Mouse (Mus musculus): Measurements from ENCODE around the gene Atxn1. TPM values are rescaled to one million over a fixed set of nuclear protein-coding genes. Genes with fewer than 3 reads are reported as not detected.
A peak's percentile ranks its signal among the peaks of the same experiment; 100 is the strongest.

The Atxn1 gene
- total and polyA plus RNA-seq, 3 experiments = 8.0 to 13.1 (median 9.7) TPM

GRCm38 (mm10) chr13:45874196-45874595, 90.6 kb downstream of the Atxn1 start:
- dilution Hi-C loops (cut with MboI; ENCODE audit: extremely low pct_ligation_motif_present, extremely low pct_unique_long_range_greater_than_20kb, low sequenced_read_pairs) (no loop called here), in situ Hi-C loops (cut with MboI; ENCODE audit: low pct_ligation_motif_present, low pct_unique_long_range_greater_than_20kb, low sequenced_read_pairs) (no loop called here)
- Histone ChIP-seq H3K36me3 (replicated peaks in 1 of 2; ENCODE audit: control insufficient read depth in 1 of 2, insufficient read depth in 1 of 2, low read length in 1 of 2) (peaks cover 13 to 51% of the 10 kb centered on the region in 2 experiments), H3K27ac (ENCODE audit: insufficient read depth, low read depth) (no peak overlapping the region), H3K9me3 (replicated peaks; ENCODE audit: low read length) (no peaks in the 10 kb centered on the region), H3K4me3 (replicated peaks in 1 of 3; ENCODE audit: low read depth in 2 of 3, low read length in 2 of 3, poor library complexity in 1 of 3) (no peak overlapping the region), H3K4me1 (ENCODE audit: control insufficient read depth in 1 of 2, insufficient read depth in 2 of 2) (peaks cover 36 to 86% of the 10 kb centered on the region in 2 experiments), H3K27me3 (replicated peaks) (no peaks in the 10 kb centered on the region), H3K79me2 (replicated peaks; ENCODE audit: control insufficient read depth, extremely low read depth, insufficient read depth, poor library complexity, severe bottlenecking) (peaks cover 60% of the 10 kb centered on the region), H3K9ac (ENCODE audit: insufficient read depth, low read depth) (no peak overlapping the region), H3K4me2 (ENCODE audit: insufficient read depth, low read depth, poor library complexity, severe bottlenecking) (no peak overlapping the region)
- no peak for DNase-seq (ENCODE audit: extremely low read depth)
- TF ChIP-seq MXI1 (IDR thresholded peaks at IDR 0.05; ENCODE audit: low read depth, low read length) (no peak), CHD2 (IDR thresholded peaks at IDR 0.05; ENCODE audit: low read length) (no peak), EP300 (IDR thresholded peaks at IDR 0.05; ENCODE audit: low read length) (no peak), KAT2A (IDR thresholded peaks at IDR 0.05; ENCODE audit: insufficient replicate concordance, low read length) (no peak), ELF1 (IDR thresholded peaks at IDR 0.05; ENCODE audit: low read depth, low read length) (no peak)

GRCm38 (mm10) chr13:45872966-45873365, 91.8 kb downstream of the Atxn1 start:
- dilution Hi-C loops (cut with MboI; ENCODE audit: extremely low pct_ligation_motif_present, extremely low pct_unique_long_range_greater_than_20kb, low sequenced_read_pairs) = no loop called here
- H3K9ac ChIP-seq (ENCODE audit: insufficient read depth, low read depth) = peak overlapping the region; percentile 80
- no peaks in the 10 kb centered on the region for H3K27me3 ChIP-seq (replicated peaks)
- peaks cover 59% of the 10 kb centered on the region for H3K79me2 ChIP-seq (replicated peaks; ENCODE audit: control insufficient read depth, extremely low read depth, insufficient read depth, poor library complexity, severe bottlenecking)
- H3K36me3 ChIP-seq (replicated peaks in 1 of 2; ENCODE audit: control insufficient read depth in 1 of 2, insufficient read depth in 1 of 2, low read length in 1 of 2) = peaks cover 12 to 52% of the 10 kb centered on the region in 2 experiments
- no peak for DNase-seq (ENCODE audit: extremely low read depth)
- in situ Hi-C loops (cut with MboI; ENCODE audit: low pct_ligation_motif_present, low pct_unique_long_range_greater_than_20kb, low sequenced_read_pairs) = no loop called here
- H3K4me3 ChIP-seq (replicated peaks in 1 of 3; ENCODE audit: low read depth in 2 of 3, low read length in 2 of 3, poor library complexity in 1 of 3) = no peak overlapping the region
- H3K4me1 ChIP-seq (ENCODE audit: control insufficient read depth in 1 of 2, insufficient read depth in 2 of 2) = peaks cover 34 to 88% of the 10 kb centered on the region in 2 experiments
- no peak for TF ChIP-seq POLR2AphosphoS2 (IDR thresholded peaks at IDR 0.05; ENCODE audit: low read depth, low read length)
- no peak for TF ChIP-seq TBP (conservative IDR thresholded peaks at IDR 0.05; ENCODE audit: low read depth, low read length)
- no peak for TF ChIP-seq HCFC1 (IDR thresholded peaks at IDR 0.05; ENCODE audit: low read depth, low read length)
- no peak for TF ChIP-seq BHLHE40 (IDR thresholded peaks at IDR 0.05; ENCODE audit: low read depth, low read length)
- TF ChIP-seq MAZ (IDR thresholded peaks at IDR 0.05; ENCODE audit: low read depth, low read length) = no peak
- no peak for TF ChIP-seq JUN (IDR thresholded peaks at IDR 0.05; ENCODE audit: insufficient read depth, low read depth, low read length)
- TF ChIP-seq ELF1 (IDR thresholded peaks at IDR 0.05; ENCODE audit: low read depth, low read length) = no peak
- TF ChIP-seq MEF2A (IDR thresholded peaks at IDR 0.05; ENCODE audit: borderline replicate concordance, low read depth, low read length) = no peak
- no peak for TF ChIP-seq KAT2A (IDR thresholded peaks at IDR 0.05; ENCODE audit: insufficient replicate concordance, low read length)
- no peak for TF ChIP-seq SMC3 (IDR thresholded peaks at IDR 0.05; ENCODE audit: low read depth, low read length)
- no peak for TF ChIP-seq MAX (IDR thresholded peaks at IDR 0.05; ENCODE audit: low read length)
- peak overlapping the region; percentile 87 for H3K4me2 ChIP-seq (ENCODE audit: insufficient read depth, low read depth, poor library complexity, severe bottlenecking)
- H3K27ac ChIP-seq (ENCODE audit: insufficient read depth, low read depth) = peak overlapping the region; percentile 98
- H3K9me3 ChIP-seq (replicated peaks; ENCODE audit: low read length) = no peaks in the 10 kb centered on the region
